Mouse (Mus musculus): Measurements from ENCODE around the gene Fam114a1. TPM values are rescaled to one million over a fixed set of nuclear protein-coding genes. Genes with fewer than 3 reads are reported as not detected.

The Fam114a1 gene
- polyA plus RNA-seq (2017; shearing (Covaris generic)), result 1.4 TPM

GRCm38 (mm10) chr5:64969861-64970771, at the start of gene Fam114a1:
TSS of gene Fam114a1 (plus strand) at chr5:64970071.

GRCm38 (mm10) chr5:64959843-64960230, 10.0 kb upstream of the Fam114a1 start, which contains the start of gene Tlr6:
TSS of gene Tlr6 (minus strand) at chr5:64960097.

Other genes with a start within 250 kb of the Fam114a1 start
- gene Klf3, start 166.7 kb upstream of the Fam114a1 start, polyA plus RNA-seq (2017; shearing (Covaris generic)), result 651 TPM
- gene Tlr1, start 36.5 kb upstream of the Fam114a1 start, polyA plus RNA-seq (2017; shearing (Covaris generic)), result 9.0 TPM
- gene Tlr6, start 10.0 kb upstream of the Fam114a1 start, polyA plus RNA-seq (2017; shearing (Covaris generic)), result 3.7 TPM
- gene Tmem156, start 122.1 kb downstream of the Fam114a1 start, polyA plus RNA-seq (2017; shearing (Covaris generic)), result 11.8 TPM
- gene Klhl5, start 137.5 kb downstream of the Fam114a1 start, polyA plus RNA-seq (2017; shearing (Covaris generic)), result 39.1 TPM
- 1.9 TPM for gene Wdr19, start 229.6 kb downstream of the Fam114a1 start, polyA plus RNA-seq (2017; shearing (Covaris generic))